Mouse (Mus musculus) liver, postnatal 0 days (tissue): ENCODE measurements around the gene Bpifb1.

Experiments
- CTCF ChIP-seq: sonication (generic); IDR thresholded peaks from 2 replicates; pipeline ENCODE4 v1.5.1; 2016; ENCODE audit warnings: antibody characterized with exemption, low read depth
- EP300 ChIP-seq: IDR thresholded peaks from 2 replicates; pipeline ENCODE4 v1.6.1; 2016; ENCODE audit warnings: antibody characterized with exemption, low read depth, mild to moderate bottlenecking

DNA sequence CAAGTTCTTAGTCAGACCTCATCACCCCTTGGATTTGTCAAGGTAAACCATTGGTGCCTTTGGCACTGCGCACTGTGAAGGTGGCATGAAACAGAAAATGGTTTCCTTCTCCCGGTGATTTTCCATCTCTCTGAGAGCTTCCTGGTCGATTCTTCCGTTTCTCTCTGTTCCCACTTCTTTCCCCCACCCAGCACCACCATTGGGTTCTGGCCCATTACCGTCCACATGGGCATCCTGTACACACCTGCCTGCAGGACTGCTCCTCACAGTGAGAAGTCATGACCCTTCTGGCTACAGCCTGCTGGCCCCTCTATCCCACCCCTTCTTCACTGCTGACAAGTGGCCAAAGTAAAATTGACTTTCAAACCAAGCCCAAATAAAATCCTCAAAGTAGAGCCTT, 54.7 kb downstream of the Bpifb1 start:
- TF ChIP-seq EP300 = no peak
- no peak for TF ChIP-seq CTCF
